Mouse (Mus musculus) ovary, adult 10 weeks (tissue): ENCODE data around the gene Bola1. TPM values are rescaled to one million over a fixed set of nuclear protein-coding genes. Genes with fewer than 3 reads are reported as not detected.

Experiments used
- polyA plus RNA-seq: library from polyadenylated mRNA; stranded (reverse); fragments of 350-450 nt; fragmentation: Illumina TruSeq; extraction: RNeasy Lipid Tissue Mini Kit (QIAGEN cat#74804); gene quantifications from one replicate; pipeline ENCODE4 v1.2.3, GENCODE M21; 2014

The Bola1 gene
- polyA plus RNA-seq, 1 experiment from 2014 or later = 3.5 TPM

Other genes starting within 250 kb of the Bola1 start
- 12.5 TPM for gene Plekho1, start 223.7 kb downstream of the Bola1 start, polyA plus RNA-seq
- 51.8 TPM for gene Vps45, start 161.2 kb downstream of the Bola1 start, polyA plus RNA-seq
- 30.3 TPM for gene Otud7b, start 115.2 kb downstream of the Bola1 start, polyA plus RNA-seq
- gene Mtmr11, start 57.7 kb downstream of the Bola1 start, polyA plus RNA-seq = 3.4 TPM
- gene Sf3b4, start 47.4 kb downstream of the Bola1 start, polyA plus RNA-seq = 19.9 TPM
- gene Sv2a, start 38.6 kb downstream of the Bola1 start, polyA plus RNA-seq = 0.20 TPM
- not detected for gene Hist2h2ab, start 156 bp upstream of the Bola1 start, polyA plus RNA-seq
- not detected for gene Hist2h2ac, start 1.2 kb upstream of the Bola1 start, polyA plus RNA-seq
- gene Hist2h2be, start 1.4 kb upstream of the Bola1 start, polyA plus RNA-seq = 23.4 TPM
- gene Hist2h3c2, start 19.4 kb upstream of the Bola1 start, polyA plus RNA-seq = 1.5 TPM
- gene Hist2h2aa2, start 20.6 kb upstream of the Bola1 start, polyA plus RNA-seq = not detected
- gene Hist2h2aa1, start 25.8 kb upstream of the Bola1 start, polyA plus RNA-seq = not detected
- 26.3 TPM for gene Hist2h3c1, start 27.0 kb upstream of the Bola1 start, polyA plus RNA-seq
- gene Hist2h4, start 43.6 kb upstream of the Bola1 start, polyA plus RNA-seq = not detected
- not detected for gene Hist2h3b, start 48.9 kb upstream of the Bola1 start, polyA plus RNA-seq
- gene Hist2h2bb, start 50.0 kb upstream of the Bola1 start, polyA plus RNA-seq = not detected
- gene Fcgr1, start 74.3 kb upstream of the Bola1 start, polyA plus RNA-seq = 1.3 TPM
- gene BC107364, start 232.6 kb upstream of the Bola1 start, polyA plus RNA-seq = not detected